Mouse (Mus musculus) urinary bladder, postnatal 14 days (tissue): ENCODE results near the gene Cap2.

Experiments used
- DNase-seq: peaks from one replicate; pipeline ENCODE4 v3.0.0; 2021; ENCODE audit warnings: low spot score

The Cap2 gene

GRCm38 (mm10) chr13:46695296-46695908 is 193.8 kb downstream of the Cap2 start:
- DNase-seq: no peak

DNA sequence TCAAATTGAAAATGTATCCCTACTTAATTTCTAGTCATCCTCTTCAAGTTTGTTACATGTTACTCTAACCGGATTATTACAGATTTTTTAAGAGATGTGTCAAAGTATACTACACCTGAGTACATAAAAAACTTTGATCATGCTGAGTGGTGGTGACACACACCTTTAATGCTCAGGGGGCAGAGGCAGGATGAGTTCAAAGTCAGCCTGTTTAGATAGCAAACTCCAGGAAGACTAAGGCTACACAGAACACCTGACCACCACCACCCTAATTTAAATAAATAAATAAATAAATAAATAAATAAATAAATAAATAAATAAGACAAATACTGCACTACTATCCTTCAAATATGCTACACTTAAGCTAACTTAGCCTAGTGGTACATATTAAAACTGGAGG is 194.3 kb downstream of the Cap2 start:
- DNase-seq: no peak

- DNase-seq: peak; percentile 14
Measured at GRCm38 (mm10) chr13:46696788-46697187, 195.1 kb downstream of the Cap2 start.

DNA sequence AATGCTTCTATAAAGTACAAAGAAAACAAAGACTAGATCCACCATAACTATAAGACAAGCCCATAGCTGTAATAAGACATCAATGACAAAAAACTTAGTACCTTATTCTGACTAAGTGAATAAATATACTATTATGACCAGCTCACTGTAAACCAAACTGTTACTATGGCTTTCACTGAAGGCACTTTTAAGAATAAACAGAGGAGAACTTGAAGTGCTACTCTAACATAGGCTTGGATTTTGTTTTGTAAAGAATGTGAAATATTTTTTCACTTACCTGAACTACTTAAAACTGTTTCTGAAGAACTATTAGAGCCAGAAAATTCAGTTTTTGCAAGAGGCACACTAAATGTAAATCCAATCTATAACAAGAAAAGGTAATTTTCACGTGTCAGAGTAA is 197.7 kb downstream of the Cap2 start:
- no peak for DNase-seq
